Mouse (Mus musculus): ENCODE results near the gene Lyar. TPM values are rescaled to one million over a fixed set of nuclear protein-coding genes. Genes with fewer than 3 reads are reported as not detected.

Gene Lyar
- polyA plus RNA-seq, 1 experiment: 113 TPM

DNA sequence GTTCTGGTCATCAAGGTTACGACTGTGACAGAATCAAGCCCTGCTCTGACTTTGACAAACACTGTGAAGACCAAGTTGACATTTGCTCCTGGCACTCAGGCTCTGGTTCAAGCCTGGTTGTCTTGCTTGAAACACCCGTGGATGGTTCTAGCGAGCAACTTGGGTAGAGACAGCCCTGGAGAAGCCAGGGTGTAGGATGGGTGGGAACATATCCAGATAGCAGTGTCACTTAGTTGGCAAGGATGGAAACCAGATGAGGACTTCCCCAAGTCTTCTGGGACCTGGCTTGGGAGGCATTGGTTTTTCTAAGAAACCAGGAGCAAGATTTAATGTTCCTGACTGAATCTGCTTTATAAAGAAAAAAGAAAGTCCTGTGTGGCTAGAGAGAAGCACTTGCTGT is 50.7 kb downstream of the Lyar start:
- peaks cover 62% of the 10 kb centered on the region for H3K36me3 ChIP-seq (replicated peaks; ENCODE audit: low read length)
- H3K4me3 ChIP-seq (replicated peaks): no peak overlapping the region
- peaks cover 26% of the 10 kb centered on the region for H3K27me3 ChIP-seq (replicated peaks)
- no peaks in the 10 kb centered on the region for H3K9me3 ChIP-seq
- peaks cover 33% of the 10 kb centered on the region for H3K4me1 ChIP-seq
- TF ChIP-seq GATA1 (IDR thresholded peaks at IDR 0.05; ENCODE audit: borderline replicate concordance, low read length): no peak
- no peak for TF ChIP-seq FLI1 (IDR thresholded peaks at IDR 0.05; ENCODE audit: low read length)

DNA sequence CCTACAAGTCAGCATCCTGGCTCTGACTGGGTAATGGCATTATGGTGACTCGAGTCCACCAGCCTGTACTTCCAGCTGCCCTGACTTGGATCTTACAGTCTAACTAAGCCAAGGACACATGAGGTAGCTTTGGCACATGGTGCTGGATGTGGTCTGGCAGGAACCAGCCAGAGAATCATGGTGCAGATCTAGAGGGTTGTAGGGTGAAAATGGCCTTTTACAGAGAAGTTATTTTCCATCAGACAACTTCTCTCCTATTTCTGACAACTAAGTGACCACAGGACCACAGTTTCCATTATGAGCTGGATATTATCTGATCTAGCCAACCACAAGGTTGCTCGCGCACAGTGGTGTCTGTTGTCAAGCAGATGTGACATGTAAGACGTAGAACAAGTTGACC is 53.6 kb downstream of the Lyar start:
- Histone ChIP-seq H3K27me3 (replicated peaks) (peaks cover 53% of the 10 kb centered on the region), H3K9me3 (no peaks in the 10 kb centered on the region)
- no peak for TF ChIP-seq FLI1 (IDR thresholded peaks at IDR 0.05; ENCODE audit: low read length)
- TF ChIP-seq GATA1 (IDR thresholded peaks at IDR 0.05; ENCODE audit: borderline replicate concordance, low read length): no peak

DNA sequence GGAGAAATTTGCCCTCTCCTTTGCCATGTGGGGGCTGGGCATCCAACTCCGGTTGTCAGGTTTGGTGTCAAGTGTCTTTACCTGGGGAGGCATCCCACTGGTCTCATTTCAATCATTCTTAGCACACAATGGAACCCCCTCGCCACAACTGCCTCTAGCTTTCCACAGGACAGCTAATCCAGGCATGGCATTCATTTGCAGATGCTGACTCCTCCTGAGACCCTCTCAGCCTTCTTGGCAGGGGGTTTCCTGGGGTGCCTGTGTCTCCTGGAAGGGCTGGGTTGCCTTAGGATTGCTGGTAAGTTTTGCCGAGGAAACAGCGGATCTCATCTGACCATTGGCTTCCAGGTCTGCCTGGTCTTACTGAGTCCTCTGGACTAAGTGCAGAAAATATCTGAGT is 55.5 kb downstream of the Lyar start, which contains the start of gene Otop1:
Gene Otop1 (plus strand): TSS at position 202 of the 400 bp plus-strand sequence.
- Histone ChIP-seq H3K36me3 (replicated peaks; ENCODE audit: low read length) (peaks cover 17% of the 10 kb centered on the region), H3K27me3 (replicated peaks) (peaks cover 66% of the 10 kb centered on the region), H3K4me3 (replicated peaks) (peak within 1 kb of the TSS; percentile 77), H3K9me3 (no peaks in the 10 kb centered on the region), H3K4me1 (peaks cover 60% of the 10 kb centered on the region)
- TF ChIP-seq GATA1 (IDR thresholded peaks at IDR 0.05; ENCODE audit: borderline replicate concordance, low read length): no peak
- no peak for TF ChIP-seq FLI1 (IDR thresholded peaks at IDR 0.05; ENCODE audit: low read length)

More for the DNA sequence above, 53.6 kb downstream of the Lyar start:
- H3K4me1 ChIP-seq: peaks cover 45% of the 10 kb centered on the region
- peak overlapping the region; percentile 43 for H3K4me3 ChIP-seq (replicated peaks)
- peaks cover 34% of the 10 kb centered on the region for H3K36me3 ChIP-seq (replicated peaks; ENCODE audit: low read length)

DNA sequence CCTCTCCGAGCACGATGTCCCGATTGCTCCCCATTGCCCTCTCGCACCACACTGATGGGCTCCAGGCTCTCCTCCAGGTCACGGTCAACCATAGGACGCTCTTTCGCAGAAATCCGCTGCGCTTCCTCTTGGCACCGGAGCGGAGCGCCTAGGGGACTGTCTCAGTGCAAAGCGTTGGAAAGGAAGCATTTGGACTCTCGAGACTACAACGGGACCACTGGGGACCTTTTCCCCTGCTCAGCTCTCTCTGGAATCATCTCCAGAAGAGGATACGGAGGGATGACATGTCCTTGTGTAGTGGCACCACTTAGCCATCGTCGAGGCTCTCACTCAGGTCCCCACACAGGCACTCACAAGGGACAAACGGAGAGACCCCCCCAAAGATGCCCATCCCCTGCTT is 56.2 kb downstream of the Lyar start:
- H3K4me3 ChIP-seq (replicated peaks): peak overlapping the region; percentile 77
- H3K4me1 ChIP-seq: peaks cover 61% of the 10 kb centered on the region
- peaks cover 10% of the 10 kb centered on the region for H3K36me3 ChIP-seq (replicated peaks; ENCODE audit: low read length)
- TF ChIP-seq GATA1 (IDR thresholded peaks at IDR 0.05; ENCODE audit: borderline replicate concordance, low read length): no peak
- no peak for TF ChIP-seq FLI1 (IDR thresholded peaks at IDR 0.05; ENCODE audit: low read length)
- H3K27me3 ChIP-seq (replicated peaks): peaks cover 71% of the 10 kb centered on the region
- H3K9me3 ChIP-seq: no peaks in the 10 kb centered on the region

DNA sequence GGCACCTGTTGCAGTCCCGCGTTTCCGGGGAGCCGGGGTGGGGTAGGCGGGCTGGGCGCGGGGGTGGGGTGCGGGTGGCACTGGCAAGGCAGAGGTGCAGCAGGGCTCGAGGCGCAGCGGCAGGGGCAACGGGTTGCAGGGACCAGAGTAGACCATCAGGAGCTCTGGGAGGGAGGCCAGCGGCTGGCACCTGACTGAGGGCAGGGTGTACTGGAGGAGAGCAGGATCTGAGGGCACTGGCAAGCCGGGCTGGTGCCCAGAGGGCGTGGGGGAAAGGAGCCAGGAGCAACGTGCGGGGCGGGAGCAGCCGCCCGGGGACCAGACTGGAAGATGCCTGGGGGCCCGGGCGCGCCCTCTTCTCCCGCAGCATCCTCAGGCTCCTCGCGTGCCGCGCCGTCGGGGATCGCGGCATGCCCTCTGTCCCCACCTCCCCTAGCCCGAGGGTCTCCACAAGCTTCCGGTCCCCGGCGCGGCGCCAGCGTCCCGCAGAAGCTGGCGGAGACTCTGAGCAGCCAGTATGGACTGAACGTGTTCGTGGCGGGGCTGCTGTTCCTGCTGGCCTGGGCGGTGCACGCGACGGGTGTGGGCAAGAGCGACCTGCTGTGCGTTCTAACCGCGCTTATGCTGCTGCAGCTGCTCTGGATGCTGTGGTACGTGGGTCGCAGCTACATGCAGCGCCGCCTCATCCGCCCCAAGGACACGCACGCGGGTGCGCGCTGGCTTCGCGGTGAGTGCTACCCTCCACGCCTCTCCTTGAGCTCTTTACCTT is 57.0 kb downstream of the Lyar start:
- Histone ChIP-seq H3K9me3 (no peaks in the 10 kb centered on the region), H3K4me3 (replicated peaks) (peak overlapping the region; percentile 87), H3K27me3 (replicated peaks) (peaks cover 77% of the 10 kb centered on the region), H3K4me1 (peaks cover 61% of the 10 kb centered on the region), H3K36me3 (replicated peaks; ENCODE audit: low read length) (peaks cover 4% of the 10 kb centered on the region)
- TF ChIP-seq FLI1 (IDR thresholded peaks at IDR 0.05; ENCODE audit: low read length) (no peak), GATA1 (IDR thresholded peaks at IDR 0.05; ENCODE audit: borderline replicate concordance, low read length) (no peak)

DNA sequence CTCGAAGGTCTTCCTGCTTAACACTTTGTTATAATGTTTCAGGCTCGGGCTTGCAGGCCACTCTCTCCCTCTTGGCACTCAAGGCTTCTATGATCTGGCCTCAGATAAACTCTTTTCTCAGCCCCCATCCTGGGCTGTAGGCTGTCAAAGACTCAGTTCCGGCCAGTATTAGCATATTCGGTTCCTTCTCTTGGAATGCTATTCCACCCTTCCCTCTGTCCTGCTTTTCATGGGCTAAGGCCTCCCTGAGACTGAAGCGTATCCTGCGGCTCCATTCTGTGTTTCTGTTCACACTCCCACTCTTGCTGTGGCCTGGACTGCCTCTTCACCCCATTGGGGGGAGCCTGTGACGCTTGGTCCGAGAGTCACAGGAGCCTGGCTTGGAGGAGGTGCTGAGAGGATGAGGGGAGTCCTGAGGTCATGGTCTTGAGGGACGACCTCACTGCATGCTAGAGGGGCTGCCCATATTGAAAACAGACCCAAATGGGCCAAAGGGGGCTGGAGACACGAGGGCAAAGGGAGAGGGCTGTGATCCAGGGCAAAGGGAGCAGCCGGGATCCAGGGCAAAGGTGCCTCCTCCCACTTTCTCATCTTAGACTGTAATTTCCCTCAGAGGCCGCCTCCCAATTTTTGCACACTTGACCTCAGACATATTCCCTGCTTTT is 57.8 kb downstream of the Lyar start:
- no peaks in the 10 kb centered on the region for H3K9me3 ChIP-seq
- peaks cover 60% of the 10 kb centered on the region for H3K4me1 ChIP-seq
- TF ChIP-seq FLI1 (IDR thresholded peaks at IDR 0.05; ENCODE audit: low read length) (no peak), GATA1 (IDR thresholded peaks at IDR 0.05; ENCODE audit: borderline replicate concordance, low read length) (no peak)
- no peaks in the 10 kb centered on the region for H3K36me3 ChIP-seq (replicated peaks; ENCODE audit: low read length)
- no peak overlapping the region for H3K4me3 ChIP-seq (replicated peaks)
- peaks cover 81% of the 10 kb centered on the region for H3K27me3 ChIP-seq (replicated peaks)

DNA sequence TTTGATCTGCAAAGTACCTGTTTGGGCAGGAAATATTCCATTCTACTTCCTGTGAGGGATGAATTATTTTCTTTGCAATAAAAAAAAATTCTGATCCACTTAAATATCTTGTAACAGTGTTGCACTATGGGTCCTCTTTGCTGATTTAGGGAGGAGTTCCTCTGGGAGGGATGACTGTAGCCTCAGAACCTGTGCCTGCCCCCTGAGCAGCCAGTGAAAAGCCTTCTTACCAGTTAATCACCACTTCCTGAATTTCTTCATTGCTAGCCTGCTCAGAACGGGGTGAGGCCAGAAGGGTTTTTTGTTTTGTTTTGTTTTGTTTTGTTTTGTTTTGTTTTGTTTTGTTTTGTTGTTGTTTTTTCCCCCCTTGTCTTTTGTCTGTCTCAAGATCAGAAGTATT is 59.8 kb downstream of the Lyar start:
- Histone ChIP-seq H3K27me3 (replicated peaks) (peaks cover 64% of the 10 kb centered on the region), H3K4me3 (replicated peaks) (no peak overlapping the region)
- TF ChIP-seq FLI1 (IDR thresholded peaks at IDR 0.05; ENCODE audit: low read length): no peak
- TF ChIP-seq GATA1 (IDR thresholded peaks at IDR 0.05; ENCODE audit: borderline replicate concordance, low read length): no peak

More for the DNA sequence above, 59.8 kb downstream of the Lyar start:
- Histone ChIP-seq H3K36me3 (replicated peaks; ENCODE audit: low read length) (no peaks in the 10 kb centered on the region), H3K4me1 (peaks cover 43% of the 10 kb centered on the region), H3K9me3 (no peaks in the 10 kb centered on the region)

Other genes with a start within 250 kb of the Lyar start
- 10.2 and 30.9 TPM in 2 replicates for gene Stx18, start 181.7 kb upstream of the Lyar start, polyA plus RNA-seq (2012; ENCODE audit: insufficient read depth, low replicate concordance)
- not detected in 2 replicates for gene Nsg1, start 60.6 kb upstream of the Lyar start, polyA plus RNA-seq (2012; ENCODE audit: insufficient read depth, low replicate concordance)
- gene Zbtb49, start within 50 bp of the Lyar start, polyA plus RNA-seq (2012; ENCODE audit: insufficient read depth, low replicate concordance): 2.6 and 4.1 TPM in 2 replicates
- 11.3 and 61.4 TPM in 2 replicates for gene Tmem128, start 39.7 kb downstream of the Lyar start, polyA plus RNA-seq (2012; ENCODE audit: insufficient read depth, low replicate concordance)
- gene Otop1, start 55.5 kb downstream of the Lyar start, polyA plus RNA-seq (2012; ENCODE audit: insufficient read depth, low replicate concordance): 0.21 TPM in 1 of 2 replicates, not detected in the other
- not detected in 2 replicates for gene Drd5, start 98.9 kb downstream of the Lyar start, polyA plus RNA-seq (2012; ENCODE audit: insufficient read depth, low replicate concordance)